Mouse (Mus musculus): ENCODE results near the gene Dgat2. TPM values are rescaled to one million over a fixed set of nuclear protein-coding genes. Genes with fewer than 3 reads are reported as not detected.
A peak's percentile ranks its signal among the peaks of the same experiment; 100 is the strongest.

Gene Dgat2
- polyA plus RNA-seq, 1 experiment from 2014 or later = 249 TPM

DNA sequence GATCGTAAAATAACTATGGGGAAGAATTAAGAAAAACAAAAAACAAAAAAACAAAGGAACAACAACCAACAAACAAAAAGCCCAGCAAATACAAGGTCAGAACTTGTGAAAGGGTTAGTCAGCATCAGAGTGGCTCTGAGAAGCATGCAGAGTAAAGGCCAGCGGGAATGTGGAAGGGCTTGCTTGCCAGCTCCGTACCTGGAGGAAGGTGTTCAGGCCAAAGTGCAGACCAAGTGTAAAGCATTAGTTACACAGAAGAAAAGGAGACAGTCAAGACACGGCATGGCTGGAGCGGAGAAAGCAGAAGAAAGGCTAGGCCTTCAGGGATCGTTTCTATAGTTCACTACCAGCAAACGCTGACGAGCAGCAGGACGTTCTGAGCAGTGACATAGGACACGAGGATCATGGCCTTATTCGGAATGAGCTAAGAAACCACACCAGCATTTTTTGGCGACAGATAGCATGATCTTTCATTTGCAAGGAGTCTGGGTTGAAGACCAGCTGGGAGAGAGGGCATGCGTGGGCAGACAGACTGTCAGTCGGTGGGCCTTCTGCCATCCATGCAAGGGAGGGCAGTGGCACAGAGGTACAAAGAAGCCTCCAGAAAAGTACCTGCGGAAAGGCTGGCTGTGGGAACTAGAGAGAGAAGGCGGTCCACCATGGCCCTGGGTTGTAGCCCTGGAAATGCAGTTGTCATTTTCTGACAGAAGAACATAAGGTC, 68.4 kb downstream of the Dgat2 start:
- ATAC-seq (no peak), DNase-seq (no peak)
- no peaks in the 10 kb centered on the region; the same call in 1 of the 2 replicates for H3K4me1 ChIP-seq (ENCODE audit: insufficient read depth)
- WGBS (ENCODE audit: insufficient replicate concordance) = 79% methylated on average over 16 of the region's 16 CpGs
- H3K36me3 ChIP-seq (replicated peaks; ENCODE audit: insufficient read depth, low read length) = peaks cover 6% of the 10 kb centered on the region
- no peaks in the 10 kb centered on the region for H3K9me3 ChIP-seq (ENCODE audit: low read length)
- H3K4me2 ChIP-seq (ENCODE audit: low read depth, low read length) = no peak overlapping the region
- no peak overlapping the region for H3K9ac ChIP-seq (replicated peaks)
- no peak for TF ChIP-seq CTCF (IDR thresholded peaks at IDR 0.05; ENCODE audit: low read depth)
- TF ChIP-seq EP300 (IDR thresholded peaks at IDR 0.05; ENCODE audit: low read depth) = no peak
- no peak overlapping the region for H3K27ac ChIP-seq (ENCODE audit: low read depth)
- H3K4me3 ChIP-seq (ENCODE audit: low read depth, low read length) = no peak overlapping the region
- H3K27me3 ChIP-seq (ENCODE audit: insufficient read depth, low read length) = no peaks in the 10 kb centered on the region

DNA sequence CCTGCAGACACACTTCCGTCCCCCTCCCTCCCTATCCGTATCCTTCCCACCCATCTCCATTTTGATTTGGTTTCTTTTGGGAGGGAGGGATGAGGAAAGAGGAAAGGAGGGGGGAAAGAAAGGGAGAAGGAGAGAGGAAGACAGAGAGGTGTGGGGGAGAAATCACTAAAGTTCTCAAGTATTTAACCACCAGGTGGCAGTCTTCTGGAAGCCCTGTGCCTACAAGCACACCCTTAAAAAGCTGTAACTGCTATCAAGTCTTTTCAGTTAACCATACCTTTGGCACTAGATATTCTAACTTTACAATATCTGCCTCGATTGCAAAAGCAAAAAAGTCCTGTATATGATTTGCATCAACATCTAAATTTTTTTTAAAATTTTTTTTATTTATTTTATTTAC, 75.0 kb downstream of the Dgat2 start:
- H3K4me1 ChIP-seq (ENCODE audit: insufficient read depth) = peaks cover 10% of the 10 kb centered on the region
- H3K27me3 ChIP-seq (ENCODE audit: insufficient read depth, low read length) = no peaks in the 10 kb centered on the region
- peak overlapping the region; percentile 66; the same call in 1 of the 2 replicates for H3K27ac ChIP-seq (ENCODE audit: low read depth)
- H3K36me3 ChIP-seq (replicated peaks; ENCODE audit: insufficient read depth, low read length) = peaks cover 3% of the 10 kb centered on the region
- no peak overlapping the region for H3K4me2 ChIP-seq (ENCODE audit: low read depth, low read length)
- DNase-seq (no peak), ATAC-seq (peak; percentile 27; the same call in 1 of the 2 replicates)
- no peak overlapping the region for H3K9ac ChIP-seq (replicated peaks)
- no peaks in the 10 kb centered on the region for H3K9me3 ChIP-seq (ENCODE audit: low read length)
- WGBS (ENCODE audit: insufficient replicate concordance) = 43% methylated on average over 3 of the region's 3 CpGs
- no peak overlapping the region for H3K4me3 ChIP-seq (ENCODE audit: low read depth, low read length)
- TF ChIP-seq CTCF (IDR thresholded peaks at IDR 0.05; ENCODE audit: low read depth) (peak; percentile 76), EP300 (IDR thresholded peaks at IDR 0.05; ENCODE audit: low read depth) (no peak)

DNA sequence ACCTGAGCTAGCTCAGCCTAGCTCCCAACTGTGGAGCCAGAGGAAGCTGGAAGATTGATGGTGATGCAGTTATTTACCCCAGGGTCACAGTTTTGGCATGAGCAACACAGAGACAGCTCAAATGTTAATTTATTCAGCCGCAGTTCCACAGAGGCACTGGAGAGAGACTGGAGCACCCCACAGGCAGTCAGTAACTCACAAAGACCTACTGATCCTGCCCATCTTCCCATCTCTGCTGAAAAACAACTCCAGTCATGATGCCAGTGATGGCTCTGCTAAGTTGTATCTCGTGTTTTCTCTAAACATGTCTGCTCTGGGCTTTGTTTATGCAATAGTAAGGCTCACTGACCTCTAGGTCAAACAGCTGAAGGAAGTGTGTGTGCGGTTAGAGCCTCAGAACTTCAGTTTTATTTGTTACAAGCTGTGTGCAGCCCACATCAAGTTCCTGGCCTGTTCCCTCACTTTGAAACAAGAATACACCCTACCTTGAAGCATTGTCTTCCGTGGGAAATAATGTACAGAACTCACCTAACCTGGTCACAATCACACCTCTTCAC, 75.7 kb downstream of the Dgat2 start:
- Histone ChIP-seq H3K4me1 (ENCODE audit: insufficient read depth) (peaks cover 18% of the 10 kb centered on the region), H3K4me3 (ENCODE audit: low read depth, low read length) (no peak overlapping the region), H3K9ac (replicated peaks) (no peak overlapping the region), H3K36me3 (replicated peaks; ENCODE audit: insufficient read depth, low read length) (peaks cover 3% of the 10 kb centered on the region), H3K27ac (ENCODE audit: low read depth) (peak overlapping the region; percentile 66), H3K4me2 (ENCODE audit: low read depth, low read length) (no peak overlapping the region), H3K9me3 (ENCODE audit: low read length) (no peaks in the 10 kb centered on the region), H3K27me3 (ENCODE audit: insufficient read depth, low read length) (no peaks in the 10 kb centered on the region)
- ATAC-seq (peak; percentile 50; the same call in 1 of the 2 replicates), DNase-seq (no peak)
- 44% methylated on average over 4 of the region's 4 CpGs for WGBS (ENCODE audit: insufficient replicate concordance)
- TF ChIP-seq EP300 (IDR thresholded peaks at IDR 0.05; ENCODE audit: low read depth) = no peak
- no peak for TF ChIP-seq CTCF (IDR thresholded peaks at IDR 0.05; ENCODE audit: low read depth)

Other genes starting within 250 kb of the Dgat2 start
- gene Uvrag, start 41.6 kb downstream of the Dgat2 start, polyA plus RNA-seq (2015; fragmentation: Nextera tagmentation; extraction: Ambion mirVana) = 9.4 and 11.9 TPM in 2 replicates
- gene Mogat2, start 55.9 kb upstream of the Dgat2 start, polyA plus RNA-seq (2015; fragmentation: Nextera tagmentation; extraction: Ambion mirVana) = 3.9 and 4.0 TPM in 2 replicates
- gene Map6, start 84.7 kb upstream of the Dgat2 start, polyA plus RNA-seq (2015; fragmentation: Nextera tagmentation; extraction: Ambion mirVana) = 0.06 TPM in 2 replicates
- gene Serpinh1, start 170.5 kb upstream of the Dgat2 start, polyA plus RNA-seq (2015; fragmentation: Nextera tagmentation; extraction: Ambion mirVana) = 24.0 and 29.6 TPM in 2 replicates
- 1.7 TPM in 2 replicates for gene Gdpd5, start 198.7 kb upstream of the Dgat2 start, polyA plus RNA-seq (2015; fragmentation: Nextera tagmentation; extraction: Ambion mirVana)